Mouse (Mus musculus): ENCODE results near the gene Lysmd2. TPM values are rescaled to one million over a fixed set of nuclear protein-coding genes. Genes with fewer than 3 reads are reported as not detected.

The Lysmd2 gene
- polyA plus RNA-seq, 1 experiment from 2014 or later: 30.0 TPM

DNA sequence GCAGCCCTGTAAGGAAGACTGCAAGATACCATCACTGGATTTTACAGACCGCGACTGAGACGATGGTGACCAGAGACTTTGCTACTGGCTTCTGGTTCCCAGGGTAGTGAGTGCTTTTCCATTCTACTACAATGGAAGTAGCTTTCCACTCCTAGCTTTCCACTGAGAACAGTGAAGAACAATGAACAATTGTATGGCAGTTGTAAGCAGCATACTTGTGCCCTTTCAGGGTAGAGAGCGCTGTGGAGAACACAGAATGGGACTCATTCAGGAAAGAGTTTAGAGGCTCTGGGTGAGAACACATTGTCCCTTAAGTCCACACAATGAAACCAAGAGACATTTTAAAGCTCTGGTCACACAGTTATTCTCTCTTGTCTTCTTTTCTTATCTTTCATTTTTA is 27.9 kb upstream of the Lysmd2 start:
- Histone ChIP-seq H3K4me2 (no peak overlapping the region), H3K9me3 (ENCODE audit: low read depth, low read length) (no peaks in the 10 kb centered on the region), H3K27ac (ENCODE audit: low read depth) (no peak overlapping the region), H3K27me3 (ENCODE audit: insufficient read depth, low read length) (no peaks in the 10 kb centered on the region), H3K36me3 (ENCODE audit: insufficient read depth) (no peaks in the 10 kb centered on the region), H3K4me1 (ENCODE audit: insufficient read depth) (peaks cover 14% of the 10 kb centered on the region; the same call in 1 of the 2 replicates), H3K4me3 (ENCODE audit: low read depth, low read length) (no peak overlapping the region), H3K9ac (no peak overlapping the region)
- WGBS: 75% methylated on average over 4 of the region's 4 CpGs
- DNase-seq: no peak
- no peak for ATAC-seq (ENCODE audit: insufficient read depth)
- no peak for TF ChIP-seq CTCF (IDR thresholded peaks at IDR 0.05; ENCODE audit: low read depth)

DNA sequence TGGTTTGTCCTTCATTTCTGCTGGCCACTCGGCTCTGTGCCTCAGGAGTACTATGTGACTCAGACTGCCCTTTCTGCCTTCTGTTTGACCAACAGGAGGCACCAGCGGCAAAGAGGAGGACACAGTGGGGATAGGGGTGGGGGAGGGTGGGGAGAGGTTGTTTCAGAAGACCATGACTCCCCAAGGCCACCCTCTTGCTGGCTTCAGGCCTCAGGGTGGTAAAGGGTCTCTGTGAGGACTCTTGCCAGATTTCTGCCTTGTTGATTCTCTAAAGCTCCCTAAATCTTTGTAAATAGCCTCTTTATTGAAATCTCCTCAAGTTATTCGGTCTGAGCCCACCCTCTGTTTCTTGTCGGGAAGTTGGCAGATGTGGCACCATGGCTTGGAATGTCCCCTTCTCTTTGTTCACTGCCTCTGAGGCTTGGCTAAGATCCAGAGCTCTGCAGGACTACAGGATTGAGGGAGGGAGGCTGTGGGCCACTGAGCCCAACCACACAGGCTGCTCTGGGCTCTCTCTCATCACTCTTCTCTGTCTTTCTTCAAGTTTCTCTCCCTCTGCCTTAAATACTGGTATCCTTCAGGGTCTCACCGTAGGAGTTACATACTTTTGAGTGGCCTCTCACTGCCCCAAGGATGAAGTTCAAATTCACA is 26.2 kb upstream of the Lysmd2 start:
- no peak overlapping the region; the same call in 1 of the 2 replicates for H3K27ac ChIP-seq (ENCODE audit: low read depth)
- H3K4me3 ChIP-seq (ENCODE audit: low read depth, low read length): no peak overlapping the region
- no peak overlapping the region for H3K9ac ChIP-seq
- peaks cover 14% of the 10 kb centered on the region; the same call in 1 of the 2 replicates for H3K4me1 ChIP-seq (ENCODE audit: insufficient read depth)
- DNase-seq (peak; percentile 82), ATAC-seq (ENCODE audit: insufficient read depth) (peak; percentile 76; the same call in 1 of the 2 replicates)
- 0 out of 2 replicates have a peak, but pooled peaks have one; percentile 15 for TF ChIP-seq CTCF (IDR thresholded peaks at IDR 0.05; ENCODE audit: low read depth)
- 36% methylated on average over 5 of the region's 5 CpGs for WGBS
- no peaks in the 10 kb centered on the region for H3K36me3 ChIP-seq (ENCODE audit: insufficient read depth)
- no peak overlapping the region for H3K4me2 ChIP-seq
- no peaks in the 10 kb centered on the region for H3K27me3 ChIP-seq (ENCODE audit: insufficient read depth, low read length)
- H3K9me3 ChIP-seq (ENCODE audit: low read depth, low read length): no peaks in the 10 kb centered on the region

DNA sequence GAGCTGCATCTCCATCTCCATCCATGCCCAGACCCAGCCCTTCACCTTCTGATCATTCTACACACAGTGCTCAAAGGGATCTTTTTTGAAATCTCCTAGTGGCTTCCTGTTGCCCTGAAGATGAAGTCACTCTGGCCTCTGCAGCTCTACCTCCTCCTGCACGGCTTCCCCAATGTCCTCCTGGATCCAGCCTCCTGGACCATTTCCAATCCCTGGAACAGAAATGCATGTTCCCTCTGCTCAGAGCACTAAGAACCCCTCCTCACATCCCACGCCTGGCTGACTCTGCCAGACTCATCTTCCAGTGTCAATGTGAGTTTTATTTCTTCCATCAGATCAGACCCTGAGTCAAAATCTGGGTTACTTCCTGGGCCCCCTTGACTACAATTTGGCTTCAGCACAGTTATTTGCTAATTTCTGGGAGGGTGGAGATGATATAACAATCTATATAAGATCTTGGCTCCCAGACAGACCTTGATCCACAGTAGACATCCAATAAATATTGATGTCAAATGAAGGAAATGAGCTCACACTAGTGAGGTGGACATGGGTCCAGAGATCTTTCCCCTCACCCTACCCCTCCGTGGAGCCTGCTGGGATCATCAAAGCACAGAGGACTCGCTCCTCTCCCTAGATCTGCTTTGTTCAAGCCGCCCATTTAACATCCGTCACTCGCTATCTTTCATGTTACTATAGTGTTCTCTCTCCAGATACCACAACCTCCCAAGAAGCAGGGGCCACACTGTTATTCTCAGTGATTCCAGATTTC is 25.2 kb upstream of the Lysmd2 start:
- Histone ChIP-seq H3K9ac (no peak overlapping the region), H3K27ac (ENCODE audit: low read depth) (no peak overlapping the region), H3K4me3 (ENCODE audit: low read depth, low read length) (no peak overlapping the region), H3K4me1 (ENCODE audit: insufficient read depth) (peaks cover 14% of the 10 kb centered on the region; the same call in 1 of the 2 replicates), H3K27me3 (ENCODE audit: insufficient read depth, low read length) (no peaks in the 10 kb centered on the region), H3K9me3 (ENCODE audit: low read depth, low read length) (no peaks in the 10 kb centered on the region), H3K36me3 (ENCODE audit: insufficient read depth) (no peaks in the 10 kb centered on the region), H3K4me2 (no peak overlapping the region)
- no peak for TF ChIP-seq CTCF (IDR thresholded peaks at IDR 0.05; ENCODE audit: low read depth)
- WGBS: 49% methylated on average over 7 of the region's 7 CpGs
- no peak for ATAC-seq (ENCODE audit: insufficient read depth)
- peak; percentile 42 for DNase-seq

DNA sequence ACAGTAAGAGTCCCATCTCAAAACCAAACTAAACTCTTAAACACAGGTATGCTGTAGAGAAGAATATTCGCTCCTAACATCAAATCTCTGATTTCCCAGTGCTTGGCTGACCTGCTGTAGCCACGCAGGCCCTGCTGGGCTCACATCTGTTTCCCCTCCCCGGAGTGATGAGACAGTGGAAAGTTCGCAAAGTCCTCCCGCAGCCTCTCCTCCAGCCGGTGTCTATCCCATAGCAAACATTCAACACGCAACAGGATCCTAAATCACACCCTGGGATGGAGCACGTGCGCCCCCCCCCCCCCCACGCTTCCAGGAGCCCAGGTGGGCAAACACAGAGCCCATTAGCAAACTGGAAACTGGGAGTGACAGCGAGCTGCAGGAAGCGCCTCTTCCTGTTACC is 24.0 kb upstream of the Lysmd2 start:
- no peak for ATAC-seq (ENCODE audit: insufficient read depth)
- 17% methylated on average over 12 of the region's 12 CpGs for WGBS
- no peak for TF ChIP-seq CTCF (IDR thresholded peaks at IDR 0.05; ENCODE audit: low read depth)
- H3K4me1 ChIP-seq (ENCODE audit: insufficient read depth): peaks cover 14% of the 10 kb centered on the region; the same call in 1 of the 2 replicates
- H3K27me3 ChIP-seq (ENCODE audit: insufficient read depth, low read length): no peaks in the 10 kb centered on the region
- H3K9ac ChIP-seq: no peak overlapping the region
- peak overlapping the region; percentile 42; the same call in 1 of the 2 replicates for H3K4me2 ChIP-seq
- peak; percentile 28 for DNase-seq
- H3K36me3 ChIP-seq (ENCODE audit: insufficient read depth): no peaks in the 10 kb centered on the region
- H3K9me3 ChIP-seq (ENCODE audit: low read depth, low read length): no peaks in the 10 kb centered on the region
- H3K4me3 ChIP-seq (ENCODE audit: low read depth, low read length): no peak overlapping the region
- no peak overlapping the region for H3K27ac ChIP-seq (ENCODE audit: low read depth)

DNA sequence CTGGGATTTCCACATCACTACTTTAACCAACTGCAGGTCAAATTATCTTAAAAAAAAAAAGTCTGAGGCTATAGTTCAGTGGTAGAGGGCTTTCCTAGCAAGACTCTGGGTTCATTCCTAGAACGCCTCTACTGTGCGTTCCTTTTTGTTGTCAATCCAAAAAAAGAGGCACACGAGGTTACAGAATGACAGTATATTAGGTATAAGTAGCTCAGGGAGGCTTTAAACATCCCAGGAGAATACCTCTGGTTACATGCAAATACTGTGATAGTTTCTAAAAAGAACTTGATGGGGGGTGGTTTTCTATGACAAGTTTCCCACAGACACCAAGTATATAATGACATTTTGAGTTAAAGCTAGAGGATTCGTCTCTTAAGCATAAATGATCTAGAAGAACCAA is 18.0 kb upstream of the Lysmd2 start:
- no peaks in the 10 kb centered on the region for H3K36me3 ChIP-seq (ENCODE audit: insufficient read depth)
- no peaks in the 10 kb centered on the region for H3K4me1 ChIP-seq (ENCODE audit: insufficient read depth)
- H3K9ac ChIP-seq: no peak overlapping the region
- no peak overlapping the region for H3K4me3 ChIP-seq (ENCODE audit: low read depth, low read length)
- H3K9me3 ChIP-seq (ENCODE audit: low read depth, low read length): no peaks in the 10 kb centered on the region
- no peak for DNase-seq
- WGBS: 93% methylated on average over 4 of the region's 4 CpGs
- no peak overlapping the region for H3K4me2 ChIP-seq
- TF ChIP-seq CTCF (IDR thresholded peaks at IDR 0.05; ENCODE audit: low read depth): no peak
- H3K27ac ChIP-seq (ENCODE audit: low read depth): no peak overlapping the region
- 0 out of 2 replicates have a peak, but pooled peaks cover 5% of the 10 kb centered on the region for H3K27me3 ChIP-seq (ENCODE audit: insufficient read depth, low read length)
- no peak for ATAC-seq (ENCODE audit: insufficient read depth)

DNA sequence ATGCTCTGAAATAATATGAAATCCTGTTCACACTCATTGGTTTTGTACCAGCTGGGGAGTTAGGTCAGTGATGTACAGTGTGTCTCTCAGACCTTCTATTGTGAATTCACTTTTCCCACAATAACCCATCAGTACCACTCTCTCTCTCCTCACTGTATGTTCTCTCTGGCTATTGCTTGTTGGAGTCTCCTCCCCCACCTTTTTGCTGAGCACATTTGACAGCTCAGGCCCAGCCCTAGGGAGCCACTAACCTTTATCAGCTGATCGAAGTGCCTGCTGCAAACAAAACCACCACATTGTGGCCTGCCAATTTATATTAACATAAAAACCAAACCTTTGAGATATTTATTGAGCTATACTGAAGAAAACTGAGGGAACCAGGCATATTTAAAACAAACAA is 16.0 kb upstream of the Lysmd2 start:
- Histone ChIP-seq H3K27me3 (ENCODE audit: insufficient read depth, low read length) (0 out of 2 replicates have a peak, but pooled peaks cover 5% of the 10 kb centered on the region), H3K4me2 (peak overlapping the region; percentile 99; the same call in 1 of the 2 replicates), H3K36me3 (ENCODE audit: insufficient read depth) (no peaks in the 10 kb centered on the region), H3K9me3 (ENCODE audit: low read depth, low read length) (no peaks in the 10 kb centered on the region), H3K4me1 (ENCODE audit: insufficient read depth) (no peaks in the 10 kb centered on the region), H3K27ac (ENCODE audit: low read depth) (no peak overlapping the region), H3K4me3 (ENCODE audit: low read depth, low read length) (no peak overlapping the region), H3K9ac (no peak overlapping the region)
- WGBS: 39% methylated on average over 1 of the region's 1 CpGs
- DNase-seq (no peak), ATAC-seq (ENCODE audit: insufficient read depth) (no peak)
- TF ChIP-seq CTCF (IDR thresholded peaks at IDR 0.05; ENCODE audit: low read depth): no peak

DNA sequence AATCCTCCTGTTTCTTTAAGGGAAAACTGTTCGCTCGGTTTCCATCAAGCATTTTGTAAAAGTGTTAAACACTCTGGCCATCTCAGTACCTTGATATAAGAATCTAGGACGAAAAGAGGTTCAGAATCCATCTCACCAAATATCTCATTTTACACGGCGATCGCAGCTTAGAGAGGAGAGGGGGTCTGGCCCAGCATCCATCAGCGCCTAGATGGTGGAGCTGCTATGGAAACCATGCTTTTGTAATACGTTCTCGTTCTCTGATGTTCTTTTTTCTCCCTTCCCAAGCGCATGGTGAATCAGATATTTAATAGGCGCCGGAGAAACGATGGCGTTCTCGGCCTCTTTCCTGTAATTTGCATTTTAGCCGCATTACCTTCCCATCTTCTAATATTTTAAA is 15.6 kb upstream of the Lysmd2 start:
- Histone ChIP-seq H3K9me3 (ENCODE audit: low read depth, low read length) (no peaks in the 10 kb centered on the region), H3K36me3 (ENCODE audit: insufficient read depth) (no peaks in the 10 kb centered on the region), H3K9ac (peak overlapping the region; percentile 59; the same call in 1 of the 2 replicates), H3K4me1 (ENCODE audit: insufficient read depth) (no peaks in the 10 kb centered on the region), H3K4me2 (peak overlapping the region; percentile 99), H3K27me3 (ENCODE audit: insufficient read depth, low read length) (0 out of 2 replicates have a peak, but pooled peaks cover 5% of the 10 kb centered on the region), H3K4me3 (ENCODE audit: low read depth, low read length) (peak overlapping the region; percentile 70), H3K27ac (ENCODE audit: low read depth) (no peak overlapping the region)
- no peak for ATAC-seq (ENCODE audit: insufficient read depth)
- DNase-seq: no peak
- 14% methylated on average over 16 of the region's 16 CpGs for WGBS
- TF ChIP-seq CTCF (IDR thresholded peaks at IDR 0.05; ENCODE audit: low read depth): no peak

Data from lung, embryonic 14.5 days (tissue).